Mouse (Mus musculus) adrenal gland, postnatal 25 days (tissue): ENCODE data around the gene Nr0b2. TPM values are rescaled to one million over a fixed set of nuclear protein-coding genes. Genes with fewer than 3 reads are reported as not detected.

Source experiments
- microRNA-seq, 2 experiments: library from miRNA; unstranded; fragments of <30 nt; microRNA quantifications; one replicate each; pipeline ENCODE4 v1.2.0; 2021
- total RNA-seq: library from RNA; stranded (reverse); gene quantifications from 2 replicates; pipeline ENCODE4 v1.2.3, GENCODE M21; 2021

Nr0b2 gene
- total RNA-seq, 1 experiment from 2014 or later, result 55.6 TPM

Small RNAs within 50 kb of the gene (microRNA-seq; reads per million reads assigned to microRNA genes)
- 0 reads per million in 2 experiments for gene Gm23158

Other genes with a start within 250 kb of the Nr0b2 start
- gene Wdtc1, start 199.9 kb upstream of the Nr0b2 start, total RNA-seq, result 46.7 and 60.7 TPM in 2 replicates
- gene Slc9a1, start 183.7 kb upstream of the Nr0b2 start, total RNA-seq, result 70.4 and 70.7 TPM in 2 replicates
- gene Tent5b, start 73.2 kb upstream of the Nr0b2 start, total RNA-seq, result 0.76 and 1.2 TPM in 2 replicates
- gene Trnp1, start 54.8 kb upstream of the Nr0b2 start, total RNA-seq, result 4.6 and 4.9 TPM in 2 replicates
- 2.8 and 5.1 TPM in 2 replicates for gene Kdf1, start 34.4 kb upstream of the Nr0b2 start, total RNA-seq
- 171 and 211 TPM in 2 replicates for gene Nudc, start 7.4 kb upstream of the Nr0b2 start, total RNA-seq
- gene Gpatch3, start 21.4 kb downstream of the Nr0b2 start, total RNA-seq, result 5.9 and 8.3 TPM in 2 replicates
- 15.8 and 16.1 TPM in 2 replicates for gene Gpn2, start 31.0 kb downstream of the Nr0b2 start, total RNA-seq
- 1.3 and 1.7 TPM in 2 replicates for gene Sfn, start 48.8 kb downstream of the Nr0b2 start, total RNA-seq
- 20.9 and 23.0 TPM in 2 replicates for gene Zdhhc18, start 96.8 kb downstream of the Nr0b2 start, total RNA-seq
- 17.1 and 24.6 TPM in 2 replicates for gene Pigv, start 119.3 kb downstream of the Nr0b2 start, total RNA-seq
- gene Arid1a, start 203.4 kb downstream of the Nr0b2 start, total RNA-seq, result 73.6 and 79.7 TPM in 2 replicates